Mouse (Mus musculus): Measurements from ENCODE around the gene Jazf1.

GRCm38 (mm10) chr6:53054909-53055308 is 13.5 kb downstream of the Jazf1 start:
- TF ChIP-seq MYB (IDR thresholded peaks at IDR 0.05; ENCODE audit: low read depth, low read length) (no peak), TBP (IDR thresholded peaks at IDR 0.05; ENCODE audit: low read depth, low read length) (no peak), EP300 (IDR thresholded peaks at IDR 0.05; ENCODE audit: low read depth in 1 of 2, low read length in 2 of 2) (no peak), USF2 (IDR thresholded peaks at IDR 0.05; ENCODE audit: borderline replicate concordance in 1 of 2, insufficient read depth in 1 of 2, low read depth in 1 of 2, low read length in 2 of 2) (no peak), CTCF (IDR thresholded peaks at IDR 0.05 in 2 of 3, conservative IDR thresholded peaks at IDR 0.05 in 1 of 3; ENCODE audit: control insufficient read depth in 1 of 3, insufficient read depth in 1 of 3, low read depth in 2 of 3, low read length in 3 of 3, poor library complexity in 1 of 3, severe bottlenecking in 1 of 3) (no peak)
